Mouse (Mus musculus) kidney, postnatal 10 days (tissue): ENCODE data around the gene Olfr286.

Source experiments
- DNase-seq: peaks from one replicate; pipeline ENCODE4 v3.0.0; 2021; ENCODE audit warnings: mixed read lengths

Olfr286 gene

GRCm38 (mm10) chr15:98234350-98234749, at the start of gene Olfr286:
Olfr286 (minus strand) TSS chr15:98234450.
- no peak for DNase-seq

- DNase-seq: no peak
Observed at GRCm38 (mm10) chr15:98257776-98258175, 23.5 kb upstream of the Olfr286 start.

GRCm38 (mm10) chr15:98257193-98257592, 22.9 kb upstream of the Olfr286 start, which contains the start of gene H1fnt:
H1fnt (minus strand) TSS chr15:98257293.
- no peak for DNase-seq

- DNase-seq: peak; percentile 8
Observed at GRCm38 (mm10) chr15:98256271-98256670, 22.0 kb upstream of the Olfr286 start.

- no peak for DNase-seq
Observed at GRCm38 (mm10) chr15:98235442-98235841, 1.2 kb upstream of the Olfr286 start.

GRCm38 (mm10) chr15:98226096-98226495, 8.2 kb downstream of the Olfr286 start:
- no peak for DNase-seq

- DNase-seq: peak; percentile 13
Observed at GRCm38 (mm10) chr15:98225610-98226009, 8.6 kb downstream of the Olfr286 start.

- DNase-seq: no peak
Observed at GRCm38 (mm10) chr15:98222377-98222776, 11.9 kb downstream of the Olfr286 start.

- DNase-seq: no peak
Observed at GRCm38 (mm10) chr15:98220877-98221276, 13.4 kb downstream of the Olfr286 start, which contains the start of the genes Gm44579 and Olfr287. Gm44579 (minus strand) TSS chr15:98220977. Olfr287 (minus strand) TSS chr15:98221056.

- no peak for DNase-seq
Observed at GRCm38 (mm10) chr15:98214130-98214529, 20.1 kb downstream of the Olfr286 start.

- peak; percentile 21 for DNase-seq
Observed at GRCm38 (mm10) chr15:98213336-98213870, 20.8 kb downstream of the Olfr286 start.

GRCm38 (mm10) chr15:98209676-98210075, 24.6 kb downstream of the Olfr286 start:
- DNase-seq: peak; percentile 29

GRCm38 (mm10) chr15:98195442-98195841, 38.8 kb downstream of the Olfr286 start, which contains the start of gene Olfr288:
Olfr288 (minus strand) TSS chr15:98195542.
- no peak for DNase-seq

- no peak for DNase-seq
Observed at GRCm38 (mm10) chr15:98184456-98184855, 49.8 kb downstream of the Olfr286 start.

GRCm38 (mm10) chr15:98181856-98182570, 52.2 kb downstream of the Olfr286 start:
- peak; percentile 11 for DNase-seq

- DNase-seq: peak; percentile 95
Observed at GRCm38 (mm10) chr15:98181132-98181711, 53.0 kb downstream of the Olfr286 start.

- no peak for DNase-seq
Observed at GRCm38 (mm10) chr15:98180567-98181131, 53.6 kb downstream of the Olfr286 start.

GRCm38 (mm10) chr15:98177320-98177719, 56.9 kb downstream of the Olfr286 start:
- DNase-seq: no peak
